14 mouse cellular contexts compared by ENCODE assay signal in genomic region chr13:59542411-59542810, GRCm38 (mm10).
DNase-seq lines count a peak whose midpoint lies in the region.
"Had no signal": no experiment of that assay in that cellular context is flagged by ENCODE, and none has a peak within 500 bp of the region (broad histone marks: within the 10 kb centered on the region; RNA-seq: fewer than 3 reads in every experiment).

No protein-coding gene starts in this region.

- peak; percentile 54 for DNase-seq in heart, adult 11 months
- DNase-seq in heart, adult 9 months (ENCODE audit: low spot score in 2 of 2): no peak
- peak; percentile 60 for DNase-seq in retina, embryonic 14.5 days (ENCODE audit: low spot score)
- peak; percentile 80 for DNase-seq in retina, postnatal 1 day
- no peak for DNase-seq in thymus, postnatal 10 days (ENCODE audit: low spot score in 2 of 2)
- DNase-seq: adrenal gland, adult 2 months; adrenal gland, postnatal 10 days; adrenal gland, postnatal 25 days; cerebellum, adult 11 months; cerebellum, adult 8-10 months; cerebellum, adult 9-11 months; cerebellum, postnatal 14 days; cerebellum, postnatal 36 days; embryo, embryonic 11 days had no signal

Comparison
In these comparisons a context has a peak if more than half of its experiments do, and no peak if none do; other contexts are left out.
1. DNase-seq: peak in heart, adult 11 months (single experiment), retina, embryonic 14.5 days (single experiment) and retina, postnatal 1 day (single experiment); none in heart, adult 9 months (0 of 2) and thymus, postnatal 10 days (0 of 2).